ENCODE assay signal across 8 mouse cellular contexts in the genomic region with DNA sequence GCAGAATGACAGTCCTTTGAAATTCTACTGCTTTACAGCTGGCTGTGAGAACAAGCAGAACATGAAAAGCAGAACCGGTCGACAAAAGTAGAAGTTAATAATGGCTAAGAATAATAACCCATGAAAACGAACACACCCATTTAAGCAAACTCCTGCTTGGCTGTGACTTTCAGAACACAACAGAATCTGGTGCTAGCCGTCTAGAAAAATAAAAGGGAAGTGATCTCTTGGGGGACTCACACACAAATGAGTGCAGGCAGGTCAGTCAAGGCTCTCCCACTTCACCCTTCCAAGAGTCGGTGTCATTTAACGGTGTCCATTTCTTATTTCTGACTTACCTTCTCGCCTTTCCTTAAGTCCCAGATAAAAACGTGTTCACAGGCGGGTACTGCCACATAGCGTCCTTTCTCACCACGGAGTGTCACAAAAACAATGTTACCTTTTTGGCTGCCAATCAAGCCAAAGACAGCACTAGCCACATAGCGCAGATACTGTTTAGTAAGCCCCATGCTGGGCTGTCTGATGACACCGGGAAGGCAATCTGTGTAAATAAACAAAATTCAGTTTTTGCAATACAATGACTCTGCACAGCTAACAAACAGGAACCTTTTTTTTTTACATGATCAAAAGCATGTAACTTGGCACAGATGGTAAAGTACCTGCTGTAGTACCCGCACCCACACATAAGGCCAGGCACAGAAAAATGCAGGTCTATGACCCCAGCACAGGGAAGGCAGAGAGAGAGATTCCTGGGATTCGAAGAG. TPM values are rescaled to one million over a fixed set of nuclear protein-coding genes. Genes with fewer than 3 reads are reported as not detected.
DNase-seq lines count a peak whose midpoint lies in the region; ATAC-seq and TF ChIP-seq lines count a peak whose summit lies in the region.

No protein-coding gene starts in this region.

- H3K4me3 ChIP-seq in erythroblast, embryonic 14.5 days (replicated peaks): peak overlapping the region; percentile 72
- peak overlapping the region; percentile 96 for H3K4me3 ChIP-seq in E14TG2a.4 (replicated peaks; ENCODE audit: low read length)
- H3K4me3 ChIP-seq in hindbrain, embryonic 10.5 days: peak overlapping the region; percentile 81
- H3K4me3 ChIP-seq in macrophage (ENCODE audit: inconsistent target): peak overlapping the region; percentile 73
- no peak overlapping the region for H3K4me3 ChIP-seq in thymus, adult 2 months (ENCODE audit: control insufficient read depth, insufficient read depth, low read length)

- no peaks in the 10 kb centered on the region for H3K27me3 ChIP-seq in erythroblast, embryonic 14.5 days (ENCODE audit: control insufficient read depth)
- H3K27me3 ChIP-seq in E14TG2a.4 (ENCODE audit: insufficient read depth, low read length): no peaks in the 10 kb centered on the region
- no peaks in the 10 kb centered on the region for H3K27me3 ChIP-seq in hindbrain, embryonic 10.5 days (ENCODE audit: insufficient read depth, poor library complexity, severe bottlenecking)
- no peaks in the 10 kb centered on the region for H3K27me3 ChIP-seq in thymus, adult 2 months (ENCODE audit: control insufficient read depth, insufficient read depth, low read length)

- TF ChIP-seq POLR2A in thymus, adult 2 months (IDR thresholded peaks at IDR 0.05; ENCODE audit: control insufficient read depth, extremely low read depth, insufficient read depth, low read length, poor library complexity): no peak

- H3K9me3 ChIP-seq in erythroblast, embryonic 14.5 days (ENCODE audit: control insufficient read depth, low read length): no peaks in the 10 kb centered on the region
- no peaks in the 10 kb centered on the region for H3K9me3 ChIP-seq in E14TG2a.4 (ENCODE audit: low read length)
- H3K9me3 ChIP-seq in hindbrain, embryonic 10.5 days: no peaks in the 10 kb centered on the region

- ATAC-seq in erythroblast, adult 5-6 weeks (replicated peaks; ENCODE audit: low FRiP score, poor library complexity, severe bottlenecking): no peak
- ATAC-seq in CD4-positive, CD25-positive, alpha-beta regulatory T cell, adult 4 months: no peak

- peaks cover 42% of the 10 kb centered on the region for H3K79me2 ChIP-seq in macrophage (ENCODE audit: inconsistent target)

- no peak for DNase-seq in hindbrain, embryonic 10.5 days (ENCODE audit: low spot score)
- DNase-seq in thymus, adult 2 months: no peak
- DNase-seq in adrenal gland, postnatal 25 days: no peak

- WGBS in hindbrain, embryonic 10.5 days: 86% methylated on average over 15 of the region's 15 CpGs
- WGBS in macrophage (ENCODE audit: missing documents): 61% methylated on average over 15 of the region's 15 CpGs
- WGBS in thymus, adult 2 months: 88% methylated on average over 15 of the region's 15 CpGs

- H3K4me1 ChIP-seq in erythroblast, embryonic 14.5 days (ENCODE audit: control insufficient read depth): peaks cover 28% of the 10 kb centered on the region
- peaks cover 19% of the 10 kb centered on the region for H3K4me1 ChIP-seq in E14TG2a.4 (replicated peaks; ENCODE audit: low read depth, low read length)
- peaks cover 15% of the 10 kb centered on the region for H3K4me1 ChIP-seq in hindbrain, embryonic 10.5 days (replicated peaks)
- H3K4me1 ChIP-seq in thymus, adult 2 months (replicated peaks; ENCODE audit: control insufficient read depth, insufficient read depth, low read length): peaks cover 3% of the 10 kb centered on the region

- TF ChIP-seq CTCF in E14TG2a.4 (conservative IDR thresholded peaks at IDR 0.05; ENCODE audit: low read length): no peak
- TF ChIP-seq CTCF in thymus, adult 2 months (IDR thresholded peaks at IDR 0.05; ENCODE audit: borderline replicate concordance, control insufficient read depth, extremely low read depth, insufficient read depth, low read length, poor library complexity): no peak

- H3K36me3 ChIP-seq in erythroblast, embryonic 14.5 days (ENCODE audit: control insufficient read depth): peaks cover 46% of the 10 kb centered on the region
- H3K36me3 ChIP-seq in E14TG2a.4 (ENCODE audit: insufficient read depth, low read length) (peaks cover 51% of the 10 kb centered on the region), macrophage (ENCODE audit: inconsistent target) (peaks cover 35% of the 10 kb centered on the region)
- peaks cover 48% of the 10 kb centered on the region for H3K36me3 ChIP-seq in hindbrain, embryonic 10.5 days
- peaks cover 19% of the 10 kb centered on the region; the same call in 1 of the 2 replicates for H3K36me3 ChIP-seq in thymus, adult 2 months (ENCODE audit: control insufficient read depth, insufficient read depth, low read length)

- H3K27ac ChIP-seq in hindbrain, embryonic 10.5 days: no peak overlapping the region
- H3K27ac ChIP-seq in macrophage: peak overlapping the region; percentile 34
- H3K27ac ChIP-seq in thymus, adult 2 months (ENCODE audit: control insufficient read depth, insufficient read depth, low read length): no peak overlapping the region

RNA-seq across cellular contexts. Expression of a gene that starts 1.3 kb away (rescaled TPM):
- polyA plus RNA-seq in erythroblast, embryonic 14.5 days (2012): 0.11 TPM in 2 replicates
- 11.5 and 22.5 TPM in 2 replicates for total RNA-seq in erythroblast, adult 5-6 weeks (2015; ENCODE audit: low replicate concordance)
- total RNA-seq in erythroblast, adult 5-6 weeks (2017; ENCODE audit: low replicate concordance): 3.8 and 13.5 TPM in 2 replicates
- 32.7 and 34.1 TPM in 2 replicates for polyA plus RNA-seq in hindbrain, embryonic 10.5 days (2016; fragmentation: Nextera tagmentation; extraction: Ambion mirVana)
- 10 to 100 TPM; 10.7 to 50.1 (median 40.4) TPM for total RNA-seq in macrophage (2018; cell fraction: chromatin; rRNA removed)
- total RNA-seq in macrophage (2018; cell fraction: cytosol; rRNA removed): 10 to 100 TPM; 15.8 to 33.9 (median 26.9) TPM
- total RNA-seq in macrophage (2018; cell fraction: nucleus; rRNA removed): 10 to 100 TPM; 12.3 to 50.8 (median 29.0) TPM
- polyA plus RNA-seq in macrophage (2018): 17.6 to 28.2 TPM (median 22.9 TPM) in 3 replicates
- polyA plus RNA-seq in CD4-positive, CD25-positive, alpha-beta regulatory T cell, adult 4 months (2017; shearing (Covaris generic)): 10 to 100 TPM; 26.9 to 30.4 TPM
- polyA plus RNA-seq in thymus, adult 2 months (2012; rRNA removed): 18.8 and 19.6 TPM in 2 replicates
- total RNA-seq in adrenal gland, postnatal 25 days (2021): 15.2 and 17.1 TPM in 2 replicates

RNA-seq across cellular contexts. Expression of a gene that starts 1.3 kb away (rescaled TPM):
- 0.05 and 0.17 TPM in 2 replicates for polyA plus RNA-seq in erythroblast, embryonic 14.5 days (2012)
- 9.8 and 10.7 TPM in 2 replicates for total RNA-seq in erythroblast, adult 5-6 weeks (2015; ENCODE audit: low replicate concordance)
- total RNA-seq in erythroblast, adult 5-6 weeks (2017; ENCODE audit: low replicate concordance): 11.4 and 25.6 TPM in 2 replicates
- 41.2 and 64.6 TPM in 2 replicates for polyA plus RNA-seq in hindbrain, embryonic 10.5 days (2016; fragmentation: Nextera tagmentation; extraction: Ambion mirVana)
- 100 to 1,000 TPM in 3 of 26 experiments, 10 to 100 TPM in 23; 15.3 to 124 (median 43.8) TPM for total RNA-seq in macrophage (2018; cell fraction: chromatin; rRNA removed)
- total RNA-seq in macrophage (2018; cell fraction: cytosol; rRNA removed): 10 to 100 TPM in 25 of 26 experiments, 1 to 10 TPM in 1; 9.5 to 29.5 (median 17.4) TPM
- total RNA-seq in macrophage (2018; cell fraction: nucleus; rRNA removed): 10 to 100 TPM; 12.7 to 57.0 (median 23.0) TPM
- polyA plus RNA-seq in macrophage (2018): 16.0 to 28.0 TPM (median 24.4 TPM) in 3 replicates
- 10 to 100 TPM; 37.2 to 61.4 TPM for polyA plus RNA-seq in CD4-positive, CD25-positive, alpha-beta regulatory T cell, adult 4 months (2017; shearing (Covaris generic))
- 30.1 and 31.7 TPM in 2 replicates for polyA plus RNA-seq in thymus, adult 2 months (2012; rRNA removed)
- 30.9 and 31.3 TPM in 2 replicates for total RNA-seq in adrenal gland, postnatal 25 days (2021)

Comparison
In these comparisons a context has a peak if more than half of its experiments do, and no peak if none do; other contexts are left out.
1. RNA of a gene that starts 1.3 kb away (polyA plus RNA-seq): 32.7 to 34.1 TPM in hindbrain, embryonic 10.5 days, 26.9 to 30.4 TPM in CD4-positive, CD25-positive, alpha-beta regulatory T cell, adult 4 months, 17.6 to 28.2 TPM in macrophage and 18.8 to 19.6 TPM in thymus, adult 2 months; 0.11 TPM in erythroblast, embryonic 14.5 days; every median in the first group is over 10 times any median in the second.
2. RNA of a gene that starts 1.3 kb away (polyA plus RNA-seq): 37.2 to 61.4 TPM in CD4-positive, CD25-positive, alpha-beta regulatory T cell, adult 4 months, 41.2 to 64.6 TPM in hindbrain, embryonic 10.5 days, 30.1 to 31.7 TPM in thymus, adult 2 months and 16.0 to 28.0 TPM in macrophage; 0.05 to 0.17 TPM in erythroblast, embryonic 14.5 days; every median in the first group is over 10 times any median in the second.